Mouse (Mus musculus): ENCODE measurements around the gene Dennd1c. TPM values are rescaled to one million over a fixed set of nuclear protein-coding genes. Genes with fewer than 3 reads are reported as not detected.

Gene Dennd1c
- polyA plus RNA-seq, 1 experiment from 2014 or later, result 2.2 TPM

DNA sequence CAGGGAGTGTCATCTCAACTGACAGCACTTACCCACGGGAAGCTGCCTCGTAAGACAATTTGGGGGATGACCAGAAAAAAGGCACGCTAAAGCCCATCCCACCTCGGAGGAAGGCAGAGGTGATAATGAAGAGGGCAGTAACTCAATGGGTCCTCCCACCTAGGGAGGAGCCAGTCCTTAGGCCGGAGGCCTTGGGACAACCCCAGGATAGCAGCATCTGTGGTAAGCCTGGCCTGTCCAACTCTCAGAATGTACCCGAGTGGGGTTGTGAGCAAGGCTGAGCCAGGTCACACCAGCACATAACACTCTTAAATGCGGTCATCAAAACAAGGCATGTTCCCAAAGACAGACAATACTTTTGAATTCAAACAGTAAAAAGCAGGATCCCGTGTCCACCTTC is 48.6 kb downstream of the Dennd1c start:
- no peak for DNase-seq (ENCODE audit: low spot score)
- H3K27me3 ChIP-seq (ENCODE audit: insufficient read depth, poor library complexity, severe bottlenecking), result no peaks in the 10 kb centered on the region
- 28% methylated on average over 8 of the region's 8 CpGs for WGBS
- peaks cover 18% of the 10 kb centered on the region for H3K4me1 ChIP-seq
- peak overlapping the region; percentile 92 for H3K4me3 ChIP-seq
- H3K36me3 ChIP-seq, result peaks cover 47% of the 10 kb centered on the region
- H3K27ac ChIP-seq, result peak overlapping the region; percentile 98
- H3K9me3 ChIP-seq, result no peaks in the 10 kb centered on the region

DNA sequence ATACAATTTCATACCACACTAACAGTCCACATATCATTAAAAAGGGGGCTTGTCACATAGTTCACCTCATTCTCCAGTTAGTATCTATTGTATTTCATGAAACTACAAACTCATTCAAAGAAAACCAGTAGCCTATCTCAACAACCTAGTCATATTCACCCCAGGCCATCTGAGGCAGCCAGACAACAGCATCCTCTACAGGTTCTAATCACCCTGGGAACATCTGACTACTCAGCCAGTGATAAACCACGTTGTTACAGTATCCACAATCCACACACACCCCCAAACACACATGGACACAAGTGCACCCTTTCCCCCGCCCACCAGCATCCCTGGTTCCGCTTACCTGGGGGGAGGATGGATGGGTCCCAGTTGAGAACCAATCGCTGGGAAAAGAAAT is 50.8 kb downstream of the Dennd1c start:
- Histone ChIP-seq H3K4me3 (no peak overlapping the region), H3K36me3 (peaks cover 69% of the 10 kb centered on the region), H3K4me1 (peaks cover 15% of the 10 kb centered on the region), H3K27me3 (ENCODE audit: insufficient read depth, poor library complexity, severe bottlenecking) (no peaks in the 10 kb centered on the region), H3K27ac (no peak overlapping the region), H3K9me3 (no peaks in the 10 kb centered on the region)
- no peak for DNase-seq (ENCODE audit: low spot score)
- 88% methylated on average over 4 of the region's 4 CpGs for WGBS

DNA sequence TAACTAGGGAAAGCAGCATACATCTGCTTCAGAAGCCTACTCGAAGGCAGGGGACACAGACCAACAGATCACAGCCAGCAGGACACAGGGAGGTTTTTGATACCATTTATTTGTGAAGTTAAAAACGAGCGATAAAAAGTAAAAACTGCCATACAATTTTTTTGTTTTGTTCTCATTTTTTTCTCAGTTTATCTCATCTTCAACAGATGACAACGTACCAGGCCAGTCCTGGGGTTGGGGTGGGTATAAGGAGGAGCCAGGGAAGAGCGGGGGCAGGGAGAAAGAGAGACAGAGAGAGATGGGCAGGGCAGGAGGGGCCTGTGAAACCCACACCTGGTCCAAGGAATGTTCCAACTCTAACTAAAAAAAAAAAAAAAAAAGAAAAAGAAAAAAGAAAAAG is 57.4 kb downstream of the Dennd1c start:
- Histone ChIP-seq H3K36me3 (peaks cover 70% of the 10 kb centered on the region), H3K27ac (no peak overlapping the region)
- WGBS, result 91% methylated on average over 5 of the region's 5 CpGs

DNA sequence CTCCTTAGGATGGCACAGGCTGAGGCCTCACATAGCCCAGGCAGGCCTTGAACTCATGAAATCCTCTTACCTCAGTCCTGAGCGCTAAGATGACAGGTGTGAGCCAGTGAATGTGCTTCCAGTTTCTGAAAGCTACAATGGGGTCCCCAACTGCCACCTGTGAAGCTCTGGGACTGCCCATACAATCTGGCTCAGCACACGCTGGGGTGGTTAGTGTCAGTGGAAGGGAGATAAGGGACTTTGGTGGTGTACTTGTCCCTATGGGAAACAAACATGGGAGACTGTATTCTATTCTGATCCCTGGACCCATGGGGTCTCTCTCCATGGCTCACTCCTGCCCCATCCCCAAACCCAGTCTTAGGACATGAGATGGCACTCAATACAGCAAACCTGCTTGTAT is 58.6 kb downstream of the Dennd1c start:
- H3K4me3 ChIP-seq, result no peak overlapping the region
- WGBS, result 75% methylated on average over 2 of the region's 2 CpGs
- no peak for DNase-seq (ENCODE audit: low spot score)
- H3K27me3 ChIP-seq (ENCODE audit: insufficient read depth, poor library complexity, severe bottlenecking), result no peaks in the 10 kb centered on the region
- no peaks in the 10 kb centered on the region for H3K9me3 ChIP-seq
- no peaks in the 10 kb centered on the region for H3K4me1 ChIP-seq
- no peak overlapping the region for H3K27ac ChIP-seq
- peaks cover 57% of the 10 kb centered on the region for H3K36me3 ChIP-seq

More for the DNA sequence above, 57.4 kb downstream of the Dennd1c start:
- no peaks in the 10 kb centered on the region for H3K9me3 ChIP-seq
- H3K4me1 ChIP-seq, result no peaks in the 10 kb centered on the region
- no peak overlapping the region for H3K4me3 ChIP-seq
- no peak for DNase-seq (ENCODE audit: low spot score)
- H3K27me3 ChIP-seq (ENCODE audit: insufficient read depth, poor library complexity, severe bottlenecking), result no peaks in the 10 kb centered on the region

Other genes with a start within 250 kb of the Dennd1c start
- 4.0 and 4.8 TPM in 2 replicates for gene Rfx2, start 247.5 kb downstream of the Dennd1c start, polyA plus RNA-seq (2016; fragmentation: Nextera tagmentation; extraction: Ambion mirVana)
- gene Acsbg2, start 204.1 kb downstream of the Dennd1c start, polyA plus RNA-seq (2016; fragmentation: Nextera tagmentation; extraction: Ambion mirVana), result not detected in 2 replicates
- gene 1700061G19Rik, start 203.0 kb downstream of the Dennd1c start, polyA plus RNA-seq (2016; fragmentation: Nextera tagmentation; extraction: Ambion mirVana), result 0.33 and 0.40 TPM in 2 replicates
- 42.3 and 46.0 TPM in 2 replicates for gene Mllt1, start 143.1 kb downstream of the Dennd1c start, polyA plus RNA-seq (2016; fragmentation: Nextera tagmentation; extraction: Ambion mirVana)
- not detected in 2 replicates for gene Acer1, start 96.4 kb downstream of the Dennd1c start, polyA plus RNA-seq (2016; fragmentation: Nextera tagmentation; extraction: Ambion mirVana)
- 144 and 165 TPM in 2 replicates for gene Clpp, start 88.2 kb downstream of the Dennd1c start, polyA plus RNA-seq (2016; fragmentation: Nextera tagmentation; extraction: Ambion mirVana)
- gene Alkbh7, start 81.2 kb downstream of the Dennd1c start, polyA plus RNA-seq (2016; fragmentation: Nextera tagmentation; extraction: Ambion mirVana), result 49.6 and 59.7 TPM in 2 replicates
- 0.53 TPM in 1 of 2 replicates, not detected in the other for gene Pspn, start 78.5 kb downstream of the Dennd1c start, polyA plus RNA-seq (2016; fragmentation: Nextera tagmentation; extraction: Ambion mirVana)
- gene Gtf2f1, start 67.2 kb downstream of the Dennd1c start, polyA plus RNA-seq (2016; fragmentation: Nextera tagmentation; extraction: Ambion mirVana), result 39.4 and 56.0 TPM in 2 replicates
- gene Gm17949, start 67.0 kb downstream of the Dennd1c start, polyA plus RNA-seq (2016; fragmentation: Nextera tagmentation; extraction: Ambion mirVana), result 0.12 and 0.36 TPM in 2 replicates
- gene Khsrp, start 47.0 kb downstream of the Dennd1c start, polyA plus RNA-seq (2016; fragmentation: Nextera tagmentation; extraction: Ambion mirVana), result 30.1 and 31.3 TPM in 2 replicates
- not detected in 2 replicates for gene Slc25a41, start 36.9 kb downstream of the Dennd1c start, polyA plus RNA-seq (2016; fragmentation: Nextera tagmentation; extraction: Ambion mirVana)
- 0.65 and 3.6 TPM in 2 replicates for gene Crb3, start 19.4 kb downstream of the Dennd1c start, polyA plus RNA-seq (2016; fragmentation: Nextera tagmentation; extraction: Ambion mirVana)
- 8.6 and 8.7 TPM in 2 replicates for gene Slc25a23, start 18.7 kb downstream of the Dennd1c start, polyA plus RNA-seq (2016; fragmentation: Nextera tagmentation; extraction: Ambion mirVana)
- 9.1 and 14.7 TPM in 2 replicates for gene Tubb4a, start 9.3 kb upstream of the Dennd1c start, polyA plus RNA-seq (2016; fragmentation: Nextera tagmentation; extraction: Ambion mirVana)
- 5.7 and 7.0 TPM in 2 replicates for gene Tnfsf9, start 26.8 kb upstream of the Dennd1c start, polyA plus RNA-seq (2016; fragmentation: Nextera tagmentation; extraction: Ambion mirVana)
- not detected in 2 replicates for gene Cd70, start 71.3 kb upstream of the Dennd1c start, polyA plus RNA-seq (2016; fragmentation: Nextera tagmentation; extraction: Ambion mirVana)
- gene Tnfsf14, start 115.7 kb upstream of the Dennd1c start, polyA plus RNA-seq (2016; fragmentation: Nextera tagmentation; extraction: Ambion mirVana), result 0.27 and 0.28 TPM in 2 replicates
- gene C3, start 149.6 kb upstream of the Dennd1c start, polyA plus RNA-seq (2016; fragmentation: Nextera tagmentation; extraction: Ambion mirVana), result 0.46 and 5.3 TPM in 2 replicates
- gene Gpr108, start 169.9 kb upstream of the Dennd1c start, polyA plus RNA-seq (2016; fragmentation: Nextera tagmentation; extraction: Ambion mirVana), result 25.2 and 28.6 TPM in 2 replicates
- 44.4 and 46.8 TPM in 2 replicates for gene Trip10, start 170.9 kb upstream of the Dennd1c start, polyA plus RNA-seq (2016; fragmentation: Nextera tagmentation; extraction: Ambion mirVana)
- gene Vav1, start 200.6 kb upstream of the Dennd1c start, polyA plus RNA-seq (2016; fragmentation: Nextera tagmentation; extraction: Ambion mirVana), result 1.2 and 2.7 TPM in 2 replicates